Comparison of ENCODE assay signal across 9 mouse cellular contexts in genomic region chr8:83592682-83593081, GRCm38 (mm10). TPM values are rescaled to one million over a fixed set of nuclear protein-coding genes. Genes with fewer than 3 reads are reported as not detected.
DNase-seq lines count a peak whose midpoint lies in the region; ATAC-seq lines count a peak whose summit lies in the region.
"Had no signal": no experiment of that assay in that cellular context is flagged by ENCODE, and none has a peak within 500 bp of the region (broad histone marks: within the 10 kb centered on the region; RNA-seq: fewer than 3 reads in every experiment).

No protein-coding gene starts in this region.

- H3K27ac ChIP-seq in forebrain, embryonic 16.5 days (ENCODE audit: low read length), result no peak overlapping the region
- H3K27ac ChIP-seq in liver, embryonic 16.5 days (ENCODE audit: low read length), result no peak overlapping the region; the same call in 1 of the 2 replicates

- peak overlapping the region; percentile 85 for H3K9ac ChIP-seq in forebrain, embryonic 16.5 days (replicated peaks; ENCODE audit: low read depth, low read length)
- peak overlapping the region; percentile 83 for H3K9ac ChIP-seq in liver, embryonic 16.5 days (ENCODE audit: low read depth, low read length)

- no peaks in the 10 kb centered on the region for H3K9me3 ChIP-seq in megakaryocyte, embryonic 14.5 days
- no peaks in the 10 kb centered on the region for H3K9me3 ChIP-seq in forebrain, embryonic 16.5 days (ENCODE audit: control insufficient read depth, low read length)
- H3K9me3 ChIP-seq in liver, embryonic 16.5 days (replicated peaks; ENCODE audit: control insufficient read depth, low read length), result no peaks in the 10 kb centered on the region

- no peaks in the 10 kb centered on the region for H3K27me3 ChIP-seq in megakaryocyte, embryonic 14.5 days (replicated peaks)
- H3K27me3 ChIP-seq in forebrain, embryonic 16.5 days (replicated peaks; ENCODE audit: control insufficient read depth, insufficient read depth, low read length), result no peaks in the 10 kb centered on the region
- no peaks in the 10 kb centered on the region for H3K27me3 ChIP-seq in liver, embryonic 16.5 days (ENCODE audit: control insufficient read depth, insufficient read depth, low read depth, low read length)

- H3K4me3 ChIP-seq in megakaryocyte, embryonic 14.5 days (replicated peaks), result peak overlapping the region; percentile 96
- H3K4me3 ChIP-seq in forebrain, embryonic 16.5 days (replicated peaks; ENCODE audit: low read length), result peak overlapping the region; percentile 70
- peak overlapping the region; percentile 88 for H3K4me3 ChIP-seq in liver, embryonic 16.5 days (ENCODE audit: low read depth, low read length)

- peaks cover 45% of the 10 kb centered on the region for H3K4me1 ChIP-seq in megakaryocyte, embryonic 14.5 days
- peaks cover 48% of the 10 kb centered on the region for H3K4me1 ChIP-seq in forebrain, embryonic 16.5 days (replicated peaks; ENCODE audit: control insufficient read depth, insufficient read depth, low read length)
- peaks cover 30% of the 10 kb centered on the region for H3K4me1 ChIP-seq in liver, embryonic 16.5 days (ENCODE audit: control insufficient read depth, low read depth, low read length)

- 48% methylated on average over 3 of the region's 3 CpGs for WGBS in forebrain, embryonic 16.5 days
- WGBS in liver, embryonic 16.5 days (ENCODE audit: insufficient replicate concordance), result 79% methylated on average over 3 of the region's 3 CpGs

- H3K36me3 ChIP-seq in megakaryocyte, embryonic 14.5 days (replicated peaks; ENCODE audit: low read length), result peaks cover 42% of the 10 kb centered on the region
- H3K36me3 ChIP-seq in forebrain, embryonic 16.5 days (ENCODE audit: control insufficient read depth, insufficient read depth), result no peaks in the 10 kb centered on the region
- no peaks in the 10 kb centered on the region; the same call in 1 of the 2 replicates for H3K36me3 ChIP-seq in liver, embryonic 16.5 days (ENCODE audit: control insufficient read depth, insufficient read depth)

- DNase-seq in spleen, adult 12 weeks (ENCODE audit: low spot score), result no peak

- no peak for ATAC-seq in megakaryocyte, adult 5-6 weeks (ENCODE audit: poor library complexity, severe bottlenecking)
- no peak for ATAC-seq in forebrain, embryonic 16.5 days
- ATAC-seq in liver, embryonic 16.5 days (ENCODE audit: low read depth), result no peak
- ATAC-seq in inflammation-experienced regulatory T-cells, adult 6 months, result no peak
- ATAC-seq in megakaryocyte-erythroid progenitor cell, adult 5-6 weeks (replicated peaks; ENCODE audit: low FRiP score, low TSS enrichment, poor library complexity, severe bottlenecking), result no peak

- H3K4me2 ChIP-seq in forebrain, embryonic 16.5 days (ENCODE audit: low read length), result peak overlapping the region; percentile 62
- H3K4me2 ChIP-seq in liver, embryonic 16.5 days (ENCODE audit: low read depth, low read length), result peak overlapping the region; percentile 90

RNA-seq across cellular contexts. Expression of gene Tecr, which starts 15.1 kb away (rescaled TPM):
- 406 and 513 TPM in 2 replicates for polyA plus RNA-seq in megakaryocyte, embryonic 14.5 days (2012; ENCODE audit: insufficient read depth, low replicate concordance)
- total RNA-seq in megakaryocyte, adult 5-6 weeks (2015), result 282 and 314 TPM in 2 replicates
- total RNA-seq in megakaryocyte, adult 5-6 weeks (2017), result 248 and 255 TPM in 2 replicates
- polyA plus RNA-seq in forebrain, embryonic 16.5 days (2015; fragmentation: Nextera tagmentation; extraction: Ambion mirVana), result 694 and 809 TPM in 2 replicates
- 323 and 347 TPM in 2 replicates for polyA plus RNA-seq in liver, embryonic 16.5 days (2015; fragmentation: Nextera tagmentation; extraction: Ambion mirVana)
- polyA plus RNA-seq in inflammation-experienced regulatory T-cells, adult 6 months (2017; shearing (Covaris generic)), result 100 to 1,000 TPM; 341 to 488 (median 426) TPM
- total RNA-seq in megakaryocyte-erythroid progenitor cell, adult 5-6 weeks (2014; fragmentation: Nextera tagmentation), result 304 and 466 TPM in 2 replicates
- total RNA-seq in megakaryocyte-erythroid progenitor cell, adult 5-6 weeks (2017), result 230 and 318 TPM in 2 replicates

RNA-seq across cellular contexts. Expression of gene Dnajb1, which starts 15.3 kb away (rescaled TPM):
- polyA plus RNA-seq in megakaryocyte, embryonic 14.5 days (2012; ENCODE audit: insufficient read depth, low replicate concordance), result 23.3 and 30.5 TPM in 2 replicates
- total RNA-seq in megakaryocyte, adult 5-6 weeks (2015), result 40.0 and 40.7 TPM in 2 replicates
- 26.4 and 34.4 TPM in 2 replicates for total RNA-seq in megakaryocyte, adult 5-6 weeks (2017)
- polyA plus RNA-seq in forebrain, embryonic 16.5 days (2015; fragmentation: Nextera tagmentation; extraction: Ambion mirVana), result 58.6 and 62.3 TPM in 2 replicates
- 50.1 and 51.7 TPM in 2 replicates for polyA plus RNA-seq in liver, embryonic 16.5 days (2015; fragmentation: Nextera tagmentation; extraction: Ambion mirVana)
- 10 to 100 TPM; 36.3 to 53.7 (median 41.0) TPM for polyA plus RNA-seq in inflammation-experienced regulatory T-cells, adult 6 months (2017; shearing (Covaris generic))
- 49.7 and 52.6 TPM in 2 replicates for total RNA-seq in megakaryocyte-erythroid progenitor cell, adult 5-6 weeks (2014; fragmentation: Nextera tagmentation)
- 50.2 and 63.1 TPM in 2 replicates for total RNA-seq in megakaryocyte-erythroid progenitor cell, adult 5-6 weeks (2017)

RNA-seq across cellular contexts. Expression of gene Ndufb7, which starts 26.2 kb away (rescaled TPM):
- polyA plus RNA-seq in megakaryocyte, embryonic 14.5 days (2012; ENCODE audit: insufficient read depth, low replicate concordance), result 84.7 and 511 TPM in 2 replicates
- 132 and 161 TPM in 2 replicates for total RNA-seq in megakaryocyte, adult 5-6 weeks (2015)
- 205 and 227 TPM in 2 replicates for total RNA-seq in megakaryocyte, adult 5-6 weeks (2017)
- polyA plus RNA-seq in forebrain, embryonic 16.5 days (2015; fragmentation: Nextera tagmentation; extraction: Ambion mirVana), result 281 and 325 TPM in 2 replicates
- polyA plus RNA-seq in liver, embryonic 16.5 days (2015; fragmentation: Nextera tagmentation; extraction: Ambion mirVana), result 214 and 230 TPM in 2 replicates
- 100 to 1,000 TPM; 284 to 389 (median 291) TPM for polyA plus RNA-seq in inflammation-experienced regulatory T-cells, adult 6 months (2017; shearing (Covaris generic))
- 199 and 204 TPM in 2 replicates for total RNA-seq in megakaryocyte-erythroid progenitor cell, adult 5-6 weeks (2014; fragmentation: Nextera tagmentation)
- total RNA-seq in megakaryocyte-erythroid progenitor cell, adult 5-6 weeks (2017), result 173 and 183 TPM in 2 replicates

RNA-seq across cellular contexts. Expression of gene Olfr370, which starts 57.1 kb away (rescaled TPM):
- not detected in 2 replicates for polyA plus RNA-seq in megakaryocyte, embryonic 14.5 days (2012; ENCODE audit: insufficient read depth, low replicate concordance)
- total RNA-seq in megakaryocyte, adult 5-6 weeks (2015), result not detected in 2 replicates
- total RNA-seq in megakaryocyte, adult 5-6 weeks (2017), result not detected in 2 replicates
- polyA plus RNA-seq in forebrain, embryonic 16.5 days (2015; fragmentation: Nextera tagmentation; extraction: Ambion mirVana), result not detected in 2 replicates
- polyA plus RNA-seq in liver, embryonic 16.5 days (2015; fragmentation: Nextera tagmentation; extraction: Ambion mirVana), result not detected in 2 replicates
- polyA plus RNA-seq in inflammation-experienced regulatory T-cells, adult 6 months (2017; shearing (Covaris generic)), result not detected
- total RNA-seq in megakaryocyte-erythroid progenitor cell, adult 5-6 weeks (2014; fragmentation: Nextera tagmentation), result not detected in 2 replicates
- not detected in 2 replicates for total RNA-seq in megakaryocyte-erythroid progenitor cell, adult 5-6 weeks (2017)
- total RNA-seq: left cerebral cortex, postnatal 25 days had no signal
- polyA plus RNA-seq: testis, adult 2 months had no signal

RNA-seq across cellular contexts. Expression of gene Gipc1, which starts 59.8 kb away (rescaled TPM):
- 306 and 351 TPM in 2 replicates for polyA plus RNA-seq in megakaryocyte, embryonic 14.5 days (2012; ENCODE audit: insufficient read depth, low replicate concordance)
- total RNA-seq in megakaryocyte, adult 5-6 weeks (2015), result 15.4 and 16.4 TPM in 2 replicates
- total RNA-seq in megakaryocyte, adult 5-6 weeks (2017), result 18.9 and 25.4 TPM in 2 replicates
- 147 and 151 TPM in 2 replicates for polyA plus RNA-seq in forebrain, embryonic 16.5 days (2015; fragmentation: Nextera tagmentation; extraction: Ambion mirVana)
- 47.0 and 48.6 TPM in 2 replicates for polyA plus RNA-seq in liver, embryonic 16.5 days (2015; fragmentation: Nextera tagmentation; extraction: Ambion mirVana)
- 10 to 100 TPM; 14.4 to 18.1 (median 14.7) TPM for polyA plus RNA-seq in inflammation-experienced regulatory T-cells, adult 6 months (2017; shearing (Covaris generic))
- total RNA-seq in megakaryocyte-erythroid progenitor cell, adult 5-6 weeks (2014; fragmentation: Nextera tagmentation), result 15.6 and 31.4 TPM in 2 replicates
- total RNA-seq in megakaryocyte-erythroid progenitor cell, adult 5-6 weeks (2017), result 6.5 and 6.9 TPM in 2 replicates
